Mouse (Mus musculus) Muller cell, postnatal 12 days (primary cell): ENCODE results near the gene Ablim1.

Experiments used
- DNase-seq: peaks from one replicate; pipeline ENCODE4 v3.0.0-alpha.2; 2015; ENCODE audit errors: inconsistent ontology term

The Ablim1 gene

DNA sequence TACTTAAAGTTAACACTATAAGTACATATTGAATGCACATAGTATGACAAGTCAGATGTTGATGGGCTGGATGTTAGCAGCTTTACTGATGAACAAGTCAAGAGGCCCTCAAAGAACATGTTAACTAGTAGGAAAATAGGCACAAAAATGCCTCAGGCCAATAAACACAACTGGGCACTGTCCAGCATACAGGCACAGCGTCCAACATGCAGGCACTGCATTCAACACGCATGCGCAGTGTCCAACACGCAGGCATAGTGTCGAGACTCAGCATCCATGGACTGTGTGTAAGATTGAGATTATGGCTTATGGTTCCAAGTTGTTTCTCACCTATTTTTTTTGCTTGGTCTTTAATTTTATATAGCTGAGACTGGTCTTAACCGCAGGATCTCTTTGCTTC is 92.1 kb downstream of the Ablim1 start:
- no peak for DNase-seq

DNA sequence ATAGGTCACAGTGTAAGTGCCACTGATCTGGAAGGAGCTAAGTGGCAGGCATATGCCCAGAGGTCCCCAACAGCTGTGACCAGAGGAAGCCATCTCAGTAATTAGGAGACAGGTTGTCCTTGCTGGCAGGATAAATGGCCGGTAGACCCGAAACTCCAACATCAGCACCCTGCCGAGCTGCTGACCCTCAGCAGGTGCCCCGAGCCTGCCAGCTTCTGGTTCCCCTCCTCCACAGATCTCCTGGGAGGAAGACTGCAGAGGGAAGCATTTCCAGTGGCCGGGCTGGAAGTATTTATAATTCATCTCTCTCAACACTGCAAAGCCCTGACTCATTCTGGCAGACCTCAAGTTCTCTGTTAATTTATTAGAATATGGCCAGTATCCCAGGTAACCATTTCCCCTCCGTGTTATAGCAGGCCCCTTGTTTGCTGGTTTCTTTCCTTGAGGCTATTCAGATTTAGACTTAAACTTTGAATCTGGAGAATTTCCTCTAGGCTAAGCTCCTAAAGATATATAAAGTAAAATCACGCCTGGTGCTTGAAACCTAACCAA is 93.0 kb downstream of the Ablim1 start:
- peak; percentile 27 for DNase-seq

DNA sequence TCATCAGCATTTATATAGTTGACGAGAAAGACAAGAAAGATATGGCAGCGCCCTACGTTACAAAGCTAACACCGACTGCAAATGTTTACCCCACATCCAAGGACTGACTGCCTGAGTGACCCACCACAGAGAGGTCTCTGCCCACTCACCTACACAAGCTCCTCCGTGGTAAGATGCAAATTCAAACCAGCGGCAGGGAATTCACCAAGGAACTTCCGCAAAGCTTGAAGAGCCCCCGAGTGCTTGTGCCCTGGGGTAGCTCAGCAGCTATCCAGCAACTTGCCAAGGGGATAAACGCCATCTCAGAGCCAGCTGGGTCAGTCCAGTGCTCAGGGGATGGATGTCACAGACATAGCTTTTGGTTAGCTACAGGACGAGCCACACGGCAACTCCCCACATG is 95.0 kb downstream of the Ablim1 start:
- no peak for DNase-seq

DNA sequence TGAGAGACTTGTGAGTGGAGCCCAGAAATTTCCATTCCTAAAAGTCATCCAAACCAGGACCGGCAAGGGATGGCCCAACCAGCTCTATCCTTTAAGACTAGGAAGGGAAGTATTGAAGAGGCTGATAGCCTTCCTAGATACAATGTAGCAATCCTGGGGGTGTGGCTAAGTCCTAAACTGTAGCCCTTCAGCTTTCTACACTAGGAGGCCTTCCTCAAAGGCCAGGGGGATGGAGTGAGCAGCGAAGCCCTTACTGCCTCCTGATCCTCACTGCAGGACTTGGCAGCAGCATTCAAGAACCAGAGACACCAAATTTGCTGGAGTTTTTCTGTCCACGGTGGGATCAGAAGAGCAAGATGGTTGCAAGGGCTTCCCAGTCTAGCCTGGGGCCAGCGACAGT is 97.6 kb downstream of the Ablim1 start:
- DNase-seq, result no peak

DNA sequence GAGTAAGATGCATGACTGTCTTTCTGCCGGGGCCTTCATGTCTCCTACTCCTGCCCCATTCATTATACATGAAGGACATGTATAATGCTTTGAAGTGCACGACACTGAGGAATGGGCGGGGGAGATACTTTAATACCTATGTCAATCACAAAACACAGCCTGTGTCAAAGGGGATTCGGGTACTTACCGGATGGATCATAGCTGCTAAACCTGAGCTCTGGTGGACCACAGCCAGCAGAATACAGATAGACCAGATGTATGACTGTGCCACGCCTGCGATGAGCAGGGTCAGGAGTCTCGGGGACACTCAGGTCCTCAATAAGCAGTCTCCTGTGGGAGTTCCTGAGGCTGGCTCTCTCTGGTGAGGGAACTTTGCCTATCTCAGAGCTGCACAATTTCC is 99.2 kb downstream of the Ablim1 start:
- no peak for DNase-seq

DNA sequence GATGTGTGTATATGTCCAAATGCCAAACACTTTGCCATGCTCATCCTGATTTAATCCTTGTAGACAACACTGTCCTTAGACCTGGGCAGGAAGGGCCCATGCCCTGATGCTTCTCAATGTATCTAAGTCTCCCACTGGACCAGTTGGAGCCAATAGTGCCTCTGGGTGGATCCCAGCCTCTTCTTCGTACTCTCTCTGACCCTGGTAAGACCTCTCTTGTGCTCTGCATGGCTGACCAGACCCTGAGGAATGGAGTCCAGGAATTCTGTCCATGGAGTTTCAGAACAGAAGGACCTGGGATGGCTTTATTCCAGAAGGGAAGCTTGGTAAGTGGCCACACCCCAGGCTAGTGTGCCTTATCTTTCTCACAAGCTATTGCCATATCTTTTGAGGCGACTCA is 102.3 kb downstream of the Ablim1 start:
- no peak for DNase-seq

DNA sequence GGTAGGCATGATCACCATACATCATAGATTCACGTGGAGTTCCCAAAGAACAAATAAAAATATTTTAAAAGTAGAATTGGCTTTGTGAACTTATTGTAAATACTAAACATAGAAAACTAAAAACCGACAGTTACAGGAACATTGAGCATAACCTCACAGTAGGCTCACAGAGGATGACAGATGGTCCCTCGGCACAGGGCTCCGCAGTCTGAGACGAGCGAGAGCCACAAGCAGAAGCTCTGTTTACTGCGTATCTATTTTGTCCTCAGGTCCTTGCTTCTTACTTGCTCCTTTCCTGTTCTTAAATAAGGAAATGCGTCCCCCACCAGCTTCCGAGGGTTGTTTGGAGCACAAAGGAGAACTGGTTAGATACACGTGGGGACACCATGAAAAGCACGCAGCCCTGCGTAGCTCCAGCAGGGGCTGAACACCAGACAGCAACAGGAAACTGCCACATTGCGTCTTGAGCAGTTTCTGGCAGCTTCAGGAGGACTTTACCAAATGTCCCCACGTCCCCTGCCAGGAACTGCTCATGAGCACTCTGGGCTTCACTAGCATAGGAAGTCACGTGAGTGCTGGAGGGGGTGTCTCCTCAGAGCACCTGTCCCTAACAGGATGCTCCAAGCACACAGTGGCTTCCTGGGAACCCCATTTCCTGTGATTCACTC is 103.1 kb downstream of the Ablim1 start:
- DNase-seq, result no peak

DNA sequence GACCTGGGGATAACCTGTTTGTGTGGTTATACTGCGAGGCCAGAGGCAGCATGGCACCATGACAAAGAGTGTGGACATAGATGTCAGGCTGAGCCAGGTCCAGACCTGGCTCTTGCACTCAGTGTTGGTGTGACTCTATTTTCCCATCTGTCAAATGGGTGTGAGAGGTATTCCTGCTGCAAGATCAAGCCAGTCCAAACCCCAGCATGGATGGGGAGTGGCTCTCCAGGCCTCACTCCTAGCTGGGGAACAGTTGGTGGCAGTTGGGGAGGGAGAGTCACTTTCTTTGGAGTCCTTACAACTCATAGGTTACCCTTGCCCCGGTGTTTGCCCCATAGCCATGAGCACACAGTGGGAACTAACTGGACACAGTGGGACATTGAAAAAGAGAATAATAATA is 103.8 kb downstream of the Ablim1 start:
- DNase-seq, result no peak

DNA sequence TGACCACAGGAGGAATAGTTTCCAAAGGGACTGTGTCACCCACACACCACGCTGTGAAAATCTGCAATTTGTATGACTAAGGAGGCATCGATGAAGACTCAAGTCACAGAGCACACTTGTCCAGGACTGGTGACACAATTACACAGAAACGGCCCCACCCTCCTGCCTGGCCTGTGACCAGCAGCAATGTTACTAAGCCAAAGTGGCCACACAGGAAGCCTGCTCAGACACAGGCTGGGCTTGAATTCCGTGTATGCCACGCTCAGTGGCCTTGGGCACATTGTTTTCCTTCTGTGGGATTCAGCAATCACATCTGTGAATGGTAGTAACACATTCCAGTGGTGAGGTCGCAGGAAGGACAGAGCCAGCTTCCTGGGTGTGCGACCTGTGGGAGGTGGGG is 110.6 kb downstream of the Ablim1 start:
- peak; percentile 96 for DNase-seq

DNA sequence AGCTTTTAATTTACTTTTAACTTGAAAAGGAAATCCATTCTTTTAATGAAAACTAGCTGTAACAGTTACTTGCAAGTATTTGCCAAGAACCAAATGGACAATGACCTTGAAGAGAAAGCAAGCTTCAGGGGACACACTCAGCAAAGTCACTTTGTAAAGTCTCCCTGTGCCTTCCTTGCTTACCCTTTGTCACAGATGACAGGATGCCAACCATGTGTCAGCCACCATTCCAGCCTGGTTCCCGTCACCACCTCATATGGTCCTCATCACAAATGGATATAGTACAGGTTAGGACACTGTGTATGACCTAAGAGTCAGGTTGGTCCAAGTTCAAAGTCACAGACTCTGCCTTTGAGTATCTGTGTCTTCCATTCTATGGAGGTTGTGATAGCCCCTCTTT is 112.2 kb downstream of the Ablim1 start:
- DNase-seq, result no peak

DNA sequence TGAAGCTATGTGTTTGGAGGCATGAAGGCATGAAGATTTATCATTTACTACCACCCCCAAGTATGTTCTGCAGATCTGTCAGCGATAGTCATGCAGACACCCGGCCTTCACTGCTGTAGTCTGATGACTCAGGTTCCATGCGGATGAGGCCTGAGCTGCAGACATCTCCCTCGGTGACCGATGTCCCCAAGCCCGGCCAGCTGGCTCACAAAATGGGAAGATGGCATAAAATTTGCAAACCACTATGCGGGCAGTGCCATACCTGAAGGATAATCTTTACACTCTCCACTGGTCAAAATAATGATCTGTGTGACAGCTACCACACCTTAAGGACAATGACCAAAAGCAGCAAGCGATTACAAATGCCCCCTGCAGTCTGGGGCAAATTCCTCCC is 113.6 kb downstream of the Ablim1 start:
- DNase-seq, result no peak

DNA sequence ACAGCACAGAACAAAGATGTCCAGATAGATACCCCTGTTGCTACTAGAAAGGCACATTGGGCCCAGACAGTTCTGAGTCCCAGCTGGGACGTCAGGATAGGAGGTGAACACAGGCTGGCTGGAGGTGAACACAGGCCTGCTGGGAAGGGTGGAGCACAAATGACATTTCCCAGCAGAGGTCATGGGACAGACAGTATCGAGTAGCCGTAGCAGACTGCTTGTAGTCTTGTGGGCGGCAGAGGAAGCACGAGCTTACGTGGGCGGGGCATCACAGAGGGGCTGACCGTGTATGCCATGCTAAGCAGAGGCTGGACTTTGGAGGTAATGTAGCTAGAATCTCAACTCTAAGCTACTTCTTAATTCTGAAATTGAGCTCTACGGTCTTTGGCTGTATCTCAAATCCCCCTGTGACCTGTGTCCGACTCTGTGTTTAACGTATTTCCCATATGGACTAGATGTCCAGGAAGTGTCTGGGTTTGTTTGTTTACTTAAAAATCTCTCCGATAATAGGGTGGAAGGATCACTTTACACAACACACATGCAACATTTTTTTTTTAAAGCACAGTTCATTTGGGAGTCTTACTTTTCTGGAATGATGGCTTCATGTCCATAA is 114.1 kb downstream of the Ablim1 start:
- DNase-seq, result no peak

DNA sequence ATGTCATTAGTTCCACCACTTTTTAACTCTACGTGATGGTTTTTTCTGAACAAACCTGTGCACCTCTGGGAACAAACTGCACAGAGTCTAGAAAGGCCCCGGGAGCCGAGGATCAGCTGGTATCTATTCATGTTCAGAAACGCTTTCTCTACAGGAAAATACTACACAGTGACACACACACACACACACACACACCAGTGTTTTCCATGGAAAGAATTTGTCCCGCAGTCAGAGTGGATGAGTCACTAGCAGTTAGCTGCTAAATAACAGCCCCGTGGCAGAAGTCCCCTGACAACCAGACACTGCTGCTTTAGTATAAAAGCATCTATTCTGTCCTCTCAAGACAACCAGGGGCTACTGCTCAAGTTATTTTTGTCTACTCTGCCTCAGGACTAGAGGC is 115.4 kb downstream of the Ablim1 start:
- DNase-seq, result peak; percentile 94

DNA sequence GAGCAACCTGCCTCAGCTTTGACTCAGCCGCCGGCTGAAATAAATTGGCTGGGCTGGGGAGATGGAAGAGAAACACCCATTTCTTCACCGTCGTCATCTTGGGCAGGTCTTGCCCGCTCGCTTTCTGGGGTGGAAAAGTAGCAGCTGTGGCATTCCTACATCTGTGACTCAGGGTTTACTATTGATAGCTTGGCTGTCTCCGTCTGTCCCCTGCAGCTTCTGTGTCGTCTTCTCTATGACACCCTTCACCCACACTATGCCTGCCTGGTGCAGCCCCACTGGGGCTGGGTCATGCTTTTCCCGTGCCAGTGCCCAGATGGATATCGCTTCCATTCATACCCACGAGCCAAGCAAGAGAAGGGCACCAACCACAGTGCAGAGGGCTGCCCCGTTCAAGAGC is 116.2 kb downstream of the Ablim1 start:
- DNase-seq, result peak; percentile 65

DNA sequence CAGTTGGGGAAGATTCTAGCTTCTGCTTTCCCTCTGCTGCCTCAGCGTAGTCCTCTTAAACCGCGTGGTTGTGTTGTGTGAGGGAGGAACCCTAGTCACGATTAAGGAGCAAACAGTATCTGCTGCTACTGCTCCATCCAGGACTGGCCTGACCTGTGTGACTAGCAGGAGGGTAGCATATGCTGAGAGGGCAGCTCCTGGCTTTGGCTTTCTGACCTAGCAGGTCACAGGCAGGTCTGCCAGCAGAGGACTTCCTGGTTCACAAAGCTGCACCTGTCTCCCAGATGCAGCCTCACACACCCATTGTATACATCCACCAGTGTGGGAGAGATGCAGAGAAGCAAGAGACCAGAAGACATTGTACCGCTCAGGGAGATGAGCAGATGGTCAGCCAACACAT is 116.7 kb downstream of the Ablim1 start:
- DNase-seq, result no peak

DNA sequence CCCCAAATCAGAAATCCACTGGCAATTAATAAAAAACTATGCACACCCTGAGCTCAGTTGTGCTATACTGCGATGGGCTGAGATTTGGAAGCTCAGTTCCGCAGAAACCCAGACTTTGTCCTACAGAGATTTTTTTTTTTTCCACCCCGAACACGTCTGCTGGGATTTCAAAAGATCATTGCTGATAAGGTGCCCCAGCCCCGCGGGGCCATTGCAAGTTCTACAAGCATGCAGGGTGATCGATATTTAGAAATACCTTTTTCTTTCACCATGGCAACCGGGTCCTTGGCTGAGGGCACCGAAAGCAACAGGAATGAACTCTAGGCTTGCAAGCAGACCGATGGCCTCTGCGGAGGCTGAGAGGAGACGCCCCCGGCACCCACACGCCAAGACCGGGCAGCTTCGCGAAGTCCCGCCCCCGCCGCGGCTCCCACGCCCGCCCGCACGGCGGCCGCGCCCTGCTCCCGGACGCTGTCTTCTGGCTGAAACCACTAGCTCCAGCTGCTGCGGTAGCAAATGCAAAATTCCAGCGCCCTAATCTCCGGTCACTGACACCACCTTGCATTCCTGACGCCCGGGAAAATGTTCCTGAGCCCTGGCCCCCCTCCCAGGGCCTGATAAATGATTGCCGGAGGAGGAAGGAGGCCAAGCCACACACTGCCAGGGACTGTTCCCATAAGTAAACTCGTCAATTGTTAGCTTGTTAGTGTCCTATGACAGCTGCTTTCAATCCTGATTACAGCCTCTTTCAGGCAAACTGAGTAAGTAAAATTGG is 117.5 kb downstream of the Ablim1 start:
- DNase-seq, result peak; percentile 96

DNA sequence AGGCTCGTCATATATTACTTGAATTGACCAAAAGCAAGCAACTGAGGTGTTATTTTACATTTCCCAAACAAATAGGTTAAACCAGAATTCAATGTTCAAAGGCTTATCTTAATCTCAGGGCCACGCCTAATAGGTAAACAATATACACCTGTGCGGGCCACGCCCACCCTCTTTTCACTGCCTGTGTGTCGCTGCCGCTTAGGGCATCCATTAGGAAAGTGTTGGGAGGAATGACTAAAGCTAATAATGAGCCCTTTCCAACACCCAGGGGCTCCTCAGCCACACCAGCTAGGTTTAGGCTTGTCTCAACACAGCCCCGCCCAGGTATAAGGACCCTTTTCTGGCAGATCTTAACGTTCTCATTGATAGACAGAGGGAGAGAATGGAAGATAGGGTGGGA is 118.1 kb downstream of the Ablim1 start:
- no peak for DNase-seq

DNA sequence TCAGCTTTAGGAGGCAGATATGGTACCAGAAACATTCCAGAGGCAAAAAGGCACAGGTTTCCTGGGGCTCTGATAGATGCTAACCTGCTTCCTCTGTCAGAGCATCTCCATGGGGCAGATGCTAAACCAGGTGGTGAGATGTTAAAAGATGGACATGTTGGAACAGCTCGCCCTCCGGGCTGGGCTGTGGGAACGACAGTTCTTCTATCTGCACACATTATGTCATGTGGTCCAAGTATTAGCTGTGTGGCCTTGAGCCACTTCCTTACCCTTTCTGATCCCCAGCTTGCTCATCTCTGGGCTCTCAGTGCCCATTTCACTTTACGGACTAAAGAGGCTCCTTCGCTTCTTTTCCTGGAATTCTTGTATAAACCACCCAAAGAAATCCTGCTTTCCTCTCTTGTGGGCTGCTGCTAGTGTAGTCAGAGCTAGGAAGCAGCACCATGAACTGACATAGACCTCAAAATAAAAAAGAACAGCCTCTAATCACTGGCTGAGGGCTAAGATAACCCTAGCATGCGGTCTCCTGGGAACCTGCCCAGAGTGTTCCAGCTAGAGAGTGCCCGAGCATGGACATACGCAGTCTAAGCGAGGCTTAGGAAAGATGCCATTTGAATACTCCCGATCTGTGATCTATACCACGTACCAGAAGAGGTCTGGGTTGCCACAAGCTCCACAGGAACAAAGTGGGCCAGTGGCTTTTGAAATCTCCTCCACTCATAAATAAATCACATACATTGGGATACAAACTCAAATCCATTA is 119.4 kb downstream of the Ablim1 start:
- DNase-seq, result no peak

DNA sequence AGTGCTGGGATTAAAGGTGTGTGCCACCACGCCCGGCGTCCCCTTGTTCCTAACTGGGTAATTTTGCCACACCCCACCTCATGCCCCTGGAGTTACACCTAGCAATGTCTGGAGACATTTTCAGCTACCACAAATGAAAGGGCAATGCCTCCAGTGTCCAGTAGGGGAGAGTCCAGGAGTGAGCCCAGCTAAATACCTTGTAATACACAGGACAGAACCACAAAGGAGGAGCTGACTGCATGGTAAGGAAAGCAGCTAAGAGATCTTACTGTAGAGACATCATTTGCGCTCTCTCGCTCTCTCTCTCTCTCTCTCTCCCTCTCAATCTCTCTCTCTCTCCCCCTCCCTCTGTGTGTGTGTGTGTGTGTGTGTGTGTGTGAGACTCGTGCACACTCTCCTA is 120.8 kb downstream of the Ablim1 start:
- no peak for DNase-seq

DNA sequence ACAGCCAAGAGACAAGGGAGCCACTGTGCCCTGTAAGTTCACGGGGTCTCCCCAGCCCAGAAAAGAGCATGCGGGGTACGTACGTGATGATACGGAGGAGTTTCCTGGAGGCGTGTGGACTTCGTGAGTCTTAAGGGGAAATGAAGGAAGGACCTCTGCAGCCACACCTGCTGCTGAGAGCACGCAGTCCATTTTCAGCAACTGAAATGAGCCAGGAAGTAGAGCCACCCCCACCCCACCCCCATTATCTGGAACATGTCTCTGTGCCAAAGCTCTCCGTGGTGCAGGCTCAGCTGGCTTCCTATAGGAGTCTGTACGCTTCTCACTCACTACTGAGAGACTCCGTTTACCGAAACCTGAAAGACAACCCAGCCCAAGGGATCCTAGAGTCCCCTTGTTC is 121.3 kb downstream of the Ablim1 start:
- DNase-seq, result no peak

DNA sequence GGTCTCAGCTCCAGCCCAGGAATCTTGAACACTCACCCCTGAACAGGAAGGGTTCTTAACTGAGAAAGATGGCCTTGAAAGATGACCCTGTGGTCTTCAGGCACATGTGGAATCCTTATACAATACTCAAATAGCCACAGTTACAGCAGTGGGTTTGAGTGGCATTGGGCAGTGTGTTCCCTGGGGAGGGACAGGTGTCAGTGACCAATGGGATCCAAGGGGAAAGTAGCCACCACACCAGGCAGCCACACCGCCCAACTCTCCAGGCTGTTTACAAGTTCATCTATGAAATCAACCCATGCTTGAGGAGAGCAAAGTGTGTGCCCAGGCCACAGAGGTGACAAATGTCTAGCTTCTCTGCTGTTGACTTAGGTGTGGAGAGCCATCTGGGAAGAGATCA is 123.6 kb downstream of the Ablim1 start:
- no peak for DNase-seq

DNA sequence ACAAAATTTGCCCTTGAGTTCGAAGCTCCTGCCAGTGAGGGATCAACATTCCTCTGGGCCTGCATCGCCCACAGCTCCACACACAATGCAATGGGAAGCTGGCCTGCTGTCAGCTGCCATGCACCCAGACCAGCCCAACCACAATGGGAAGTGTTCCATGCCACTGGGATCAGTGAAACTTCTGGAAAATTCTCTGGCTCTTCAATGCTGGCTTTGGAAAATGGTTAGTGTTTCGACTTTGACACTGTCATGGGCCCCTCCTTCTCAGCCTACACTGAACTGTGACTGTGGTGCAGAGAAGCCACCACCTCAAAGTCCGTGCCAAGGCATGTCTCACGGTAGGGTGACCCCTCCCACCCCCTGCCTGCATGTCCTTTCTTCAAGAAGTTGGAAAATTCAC is 125.3 kb downstream of the Ablim1 start:
- DNase-seq, result peak; percentile 79
